Mouse (Mus musculus): ENCODE results near the gene Pllp.

Gene Pllp

GRCm38 (mm10) chr8:94702844-94703813 is 7.1 kb upstream of the Pllp start:
- DNase-seq = peak; percentile 67

DNA sequence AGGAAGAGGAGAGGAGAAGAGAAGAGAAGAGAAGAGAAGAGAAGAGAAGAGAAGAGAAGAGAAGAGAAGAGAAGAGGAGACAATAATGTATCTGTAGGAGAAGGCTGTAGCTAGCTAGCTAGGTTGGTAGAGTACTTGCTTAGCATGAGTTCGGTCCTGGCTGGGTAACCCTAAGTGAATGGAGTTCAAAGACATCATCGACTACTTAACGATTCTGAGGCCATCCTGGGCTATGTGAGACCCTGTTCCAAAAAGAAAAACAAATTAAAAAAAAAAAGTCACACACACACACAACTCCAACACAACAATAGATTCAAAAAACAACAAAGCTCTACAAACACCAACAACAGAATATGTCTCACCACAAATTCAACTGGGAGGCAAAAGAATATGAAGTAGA is 6.1 kb upstream of the Pllp start:
- DNase-seq = no peak

DNA sequence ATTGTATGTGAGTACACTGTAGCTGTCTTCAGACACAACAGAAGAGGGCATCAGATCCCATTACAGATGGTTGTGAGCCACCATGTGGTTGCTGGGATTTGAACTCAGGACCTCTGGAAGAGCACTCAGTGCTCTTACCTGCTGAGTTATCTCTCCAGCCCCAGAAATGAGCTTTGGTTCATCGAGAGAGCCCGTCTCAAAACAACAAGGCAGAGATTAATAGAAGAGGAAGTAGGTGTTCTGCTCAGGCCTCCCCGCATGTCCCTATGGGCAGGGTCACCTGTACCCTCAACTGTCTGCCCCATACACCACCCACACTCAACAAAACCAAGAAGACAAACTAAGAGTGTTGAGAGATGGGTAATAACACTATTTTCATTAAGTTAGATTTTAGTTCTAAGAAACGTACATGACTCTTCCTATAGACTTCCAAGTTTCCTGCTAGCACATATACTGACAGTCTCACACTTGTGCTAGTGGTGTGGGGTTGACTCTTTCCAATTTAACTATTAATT is 4.4 kb upstream of the Pllp start:
- DNase-seq = no peak

GRCm38 (mm10) chr8:94699366-94699765 is 3.3 kb upstream of the Pllp start:
- no peak for DNase-seq

DNA sequence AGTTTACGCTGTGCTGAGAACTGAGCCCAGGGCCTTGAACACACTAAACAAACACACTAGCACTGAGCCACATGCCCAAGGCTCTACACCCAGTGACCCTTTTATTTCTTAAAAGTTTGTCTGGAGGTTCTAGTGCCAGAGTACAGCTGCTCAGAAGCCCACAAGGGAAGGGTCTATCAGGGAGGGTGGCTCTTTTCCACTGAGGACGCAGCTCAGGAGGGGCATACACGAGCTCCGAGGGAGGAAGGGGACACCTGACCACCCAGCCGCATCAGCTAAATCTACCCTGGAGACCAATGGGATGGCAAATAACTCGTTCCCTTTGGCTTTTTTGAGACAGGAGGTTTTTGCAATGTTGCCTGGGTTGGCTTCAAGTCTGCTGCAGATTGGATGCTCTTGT is 1.9 kb upstream of the Pllp start:
- no peak for DNase-seq

GRCm38 (mm10) chr8:94696566-94696965 is 488 bp upstream of the Pllp start:
- no peak for DNase-seq

DNA sequence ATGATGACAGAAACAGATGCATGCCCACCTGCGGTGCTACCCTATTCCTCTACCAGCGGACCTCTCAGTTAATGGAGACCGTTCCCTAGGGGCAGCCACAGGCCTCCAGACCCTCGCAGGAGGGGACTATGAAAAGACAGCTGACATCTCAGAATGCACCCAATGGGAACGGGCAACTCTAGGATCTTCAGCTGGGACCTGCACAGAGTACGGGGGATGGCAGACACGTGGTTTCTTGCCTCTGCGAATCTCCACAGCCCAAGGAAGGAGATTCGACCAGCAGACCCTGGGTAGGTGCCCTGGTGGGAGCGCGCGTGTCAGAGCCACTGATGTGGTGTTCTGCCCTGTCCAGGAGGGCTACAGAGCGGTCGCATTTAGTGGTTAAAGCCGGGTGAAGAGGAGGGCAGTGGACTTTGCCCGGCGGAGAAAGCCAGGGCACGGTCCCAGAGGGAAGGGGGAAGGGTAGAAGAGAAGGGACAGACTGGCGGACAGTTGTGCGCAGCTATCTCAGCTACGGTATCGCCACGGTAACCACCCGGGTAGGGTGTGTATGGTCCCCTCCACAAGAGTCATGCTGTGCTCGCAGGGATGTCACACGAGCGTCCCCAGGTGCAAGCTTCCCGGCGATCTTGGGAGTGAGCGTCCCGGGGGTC is 611 bp downstream of the Pllp start:
- no peak for DNase-seq

GRCm38 (mm10) chr8:94694701-94695100 is 1.4 kb downstream of the Pllp start:
- DNase-seq = no peak

- DNase-seq = no peak
Measured at GRCm38 (mm10) chr8:94685953-94686352, 10.1 kb downstream of the Pllp start.

DNA sequence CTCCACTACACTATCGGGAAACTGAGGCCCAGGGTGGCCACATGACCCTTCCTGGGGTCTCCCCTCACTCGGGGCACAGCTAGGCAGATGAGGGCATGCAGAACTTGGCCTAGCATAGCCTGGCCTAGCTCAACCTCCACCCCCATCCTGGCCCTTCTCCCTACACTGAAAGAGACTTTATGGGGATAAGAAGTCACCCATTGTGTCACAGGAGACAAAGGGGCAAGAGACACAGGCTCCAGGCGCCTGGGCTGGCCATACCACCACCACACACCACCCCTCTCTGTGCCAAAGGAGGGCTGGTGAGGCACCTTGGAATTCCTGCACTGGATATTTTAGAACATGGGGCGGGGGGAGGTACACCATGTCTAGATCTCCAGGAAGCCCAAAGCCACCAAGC is 11.8 kb downstream of the Pllp start:
- no peak for DNase-seq

DNA sequence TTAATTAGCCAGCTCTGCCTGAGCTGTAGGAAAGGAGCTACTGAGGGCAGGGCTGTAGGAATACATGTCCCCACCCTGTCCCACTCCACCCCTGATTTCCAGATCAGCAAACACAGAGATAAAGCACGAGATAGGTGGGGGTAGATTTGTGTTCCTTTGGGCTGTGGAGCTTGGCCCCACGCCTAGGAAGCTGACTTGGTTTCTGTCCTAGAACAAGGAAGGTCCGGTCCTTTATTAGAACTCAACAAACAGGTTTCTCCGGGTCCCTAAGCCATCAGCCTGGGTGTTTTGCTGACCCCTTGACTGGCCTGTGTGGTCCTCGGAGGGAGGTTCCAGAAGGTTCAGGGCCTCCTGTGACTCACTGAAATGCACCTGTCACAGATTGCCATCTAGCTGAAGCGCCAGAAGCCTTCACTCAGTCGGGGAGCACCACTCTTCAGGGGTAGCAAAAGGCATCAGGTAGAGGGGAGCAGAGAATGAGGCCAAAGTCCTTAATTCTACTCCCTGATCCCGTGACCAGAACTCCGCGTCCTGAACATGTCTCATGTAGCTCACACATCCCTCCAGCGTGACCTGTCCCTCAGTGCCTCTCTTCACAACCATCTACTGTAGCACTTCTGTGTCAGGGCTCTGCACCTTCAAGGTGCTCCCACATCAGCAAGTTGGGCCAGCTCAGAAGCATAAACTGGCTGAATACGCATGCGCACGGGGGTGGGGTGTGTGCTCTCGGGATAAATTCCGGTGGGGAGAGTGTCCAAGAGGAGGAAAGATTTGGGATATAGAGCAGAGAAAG is 13.2 kb downstream of the Pllp start:
- no peak for DNase-seq

GRCm38 (mm10) chr8:94680414-94680813 is 15.7 kb downstream of the Pllp start:
- no peak for DNase-seq

GRCm38 (mm10) chr8:94678582-94678981 is 17.5 kb downstream of the Pllp start:
- DNase-seq = no peak

GRCm38 (mm10) chr8:94675923-94676322 is 20.2 kb downstream of the Pllp start:
- DNase-seq = no peak

DNA sequence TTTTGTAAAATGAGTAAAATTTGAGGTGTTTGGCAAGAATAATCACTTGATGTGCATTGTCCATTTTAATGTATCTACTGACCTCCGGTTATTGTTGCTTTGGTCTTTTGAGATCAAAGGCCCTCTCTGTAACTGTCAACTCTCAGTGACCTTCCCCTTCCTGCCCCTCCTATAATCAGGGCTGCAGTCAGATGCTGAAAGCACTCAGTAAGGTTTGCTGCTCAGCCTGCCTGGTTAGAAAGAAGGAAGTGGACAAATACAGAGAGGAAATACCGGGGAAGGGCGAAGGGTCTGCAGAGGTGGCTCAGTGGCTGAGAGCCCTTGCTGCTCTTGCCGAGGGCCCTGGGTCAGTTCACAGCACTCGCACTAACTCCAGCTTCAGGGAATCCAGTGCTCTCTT is 21.7 kb downstream of the Pllp start:
- DNase-seq = no peak

DNA sequence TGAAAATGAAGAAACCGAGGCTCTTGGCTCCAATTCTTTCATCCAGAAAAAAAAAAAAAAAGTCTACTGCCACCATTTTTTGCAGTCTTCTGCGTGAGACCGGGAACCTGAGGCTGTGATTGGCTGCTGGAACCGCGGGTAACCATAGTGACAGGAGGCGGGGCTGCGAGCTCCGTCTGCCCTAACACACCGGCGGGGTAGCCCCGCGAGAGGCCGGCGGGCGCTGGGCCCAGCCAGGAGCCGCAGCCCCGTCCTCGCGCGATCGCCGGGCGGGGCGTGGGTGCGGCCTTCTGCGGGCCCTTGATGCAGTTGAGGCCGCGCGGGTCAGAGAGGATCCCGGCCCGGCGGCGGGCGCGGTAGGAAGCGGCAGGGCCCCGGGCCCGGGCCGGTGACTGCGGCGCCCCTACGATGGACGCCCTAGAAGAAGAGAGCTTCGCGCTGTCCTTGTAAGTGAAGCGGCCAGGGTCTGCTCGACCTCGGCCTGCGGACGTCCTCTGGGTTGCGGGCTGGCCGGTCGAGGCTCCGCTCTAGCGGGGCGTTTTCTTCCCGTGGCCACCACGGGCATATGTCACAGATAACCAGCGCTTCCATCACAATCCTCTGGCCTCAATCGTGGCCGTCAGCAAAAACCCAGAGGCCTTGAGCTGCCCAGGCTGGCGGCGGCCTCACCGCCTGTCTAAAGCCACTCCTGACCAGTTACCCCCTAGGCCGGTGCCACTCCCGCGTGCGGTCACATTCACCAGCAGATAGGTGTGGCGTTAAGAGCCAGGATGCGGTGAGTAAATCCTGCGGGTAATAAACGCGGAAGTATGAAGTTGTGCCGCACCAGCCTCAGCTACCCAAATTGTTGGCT is 29.4 kb downstream of the Pllp start, which contains the start of gene Arl2bp:
Arl2bp (plus strand) TSS at position 145 of the 853 bp plus-strand sequence.
- peak; percentile 91 for DNase-seq

- DNase-seq = no peak
Measured at GRCm38 (mm10) chr8:94664722-94665121, 31.4 kb downstream of the Pllp start.

- no peak for DNase-seq
Measured at GRCm38 (mm10) chr8:94660418-94660817, 35.7 kb downstream of the Pllp start.

GRCm38 (mm10) chr8:94658031-94658430 is 38.0 kb downstream of the Pllp start:
- DNase-seq = no peak

GRCm38 (mm10) chr8:94654994-94655393 is 41.1 kb downstream of the Pllp start:
- no peak for DNase-seq

DNA sequence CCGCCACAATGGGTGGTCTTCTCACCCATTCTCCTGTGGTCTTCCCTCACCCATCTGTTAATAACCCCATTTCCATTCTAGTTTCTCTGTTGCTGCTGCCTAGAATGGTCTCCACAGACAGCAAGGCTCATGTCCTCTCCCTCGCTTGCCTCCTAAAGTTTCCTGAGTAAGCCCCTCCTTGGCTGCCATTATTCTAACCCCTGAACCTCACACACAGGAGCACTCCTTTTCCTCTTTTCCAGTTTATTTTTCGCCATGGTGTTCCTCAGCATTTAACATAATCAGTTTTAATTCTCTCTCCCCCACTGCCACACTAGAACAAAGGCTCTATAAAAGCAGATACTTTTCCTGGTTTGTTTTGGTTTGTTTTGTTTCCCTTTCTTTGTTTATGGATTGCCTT is 43.1 kb downstream of the Pllp start:
- DNase-seq = no peak

GRCm38 (mm10) chr8:94649496-94649895 is 46.6 kb downstream of the Pllp start:
- DNase-seq = no peak

Measured in cerebellum, adult 11 months (tissue).